Mouse (Mus musculus) frontal cortex, adult (tissue): Measurements from ENCODE around the gene Atxn7l2.
"Not testable (repeated sequence)": the region's sequence is repeated elsewhere in the genome, so short reads cannot be mapped to it uniquely, and the experiment has no call there.

Experiments
- ATAC-seq: cut with Nextera tagmentation; 2 replicates; pipeline ENCODE4 v1.9.2; 2017; ENCODE audit warnings: mild to moderate bottlenecking, moderate library complexity, mixed read lengths; ENCODE audit not compliant: low TSS enrichment

Gene Atxn7l2

DNA sequence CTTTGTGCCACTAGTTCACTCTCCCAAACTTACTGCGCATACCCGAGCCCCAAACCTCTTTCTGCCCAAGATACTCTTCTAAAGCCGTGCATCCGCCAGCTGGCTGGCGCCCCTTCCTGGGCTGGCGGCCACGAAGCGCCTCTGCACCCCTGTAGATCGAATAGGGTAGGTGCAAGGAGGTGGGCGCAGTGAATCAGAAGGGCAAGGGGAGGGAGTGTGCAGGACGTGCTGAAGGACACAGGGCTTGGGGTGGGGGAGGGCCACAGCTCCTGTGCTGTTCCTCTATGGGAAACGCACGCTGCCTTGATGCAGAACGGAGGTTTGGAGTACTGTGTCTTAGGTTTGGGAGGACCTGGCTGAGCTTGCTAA, at the start of gene Atxn7l2:
Gene Atxn7l2 (minus strand): TSS at position 164 of the 369 bp plus-strand sequence.
- peak; percentile 64 for ATAC-seq

DNA sequence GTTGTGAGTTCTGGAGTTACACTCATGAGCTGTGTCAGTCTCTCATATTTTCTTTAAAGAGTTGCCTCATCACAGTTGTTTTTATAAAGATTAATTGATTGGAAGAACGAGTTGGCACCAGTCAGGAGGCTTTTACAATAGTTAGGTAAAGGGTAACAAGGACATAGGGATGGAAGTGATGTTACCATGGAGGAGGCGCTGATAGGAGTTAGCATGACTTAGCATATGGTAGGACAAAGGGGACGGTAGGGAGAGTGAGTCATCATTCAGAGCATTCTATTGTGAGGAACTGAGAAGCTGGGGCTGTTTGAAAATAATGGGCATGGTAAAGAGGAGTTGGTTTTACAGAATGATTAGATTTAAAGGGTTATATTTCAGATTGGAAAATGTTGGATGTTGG, 48.6 kb upstream of the Atxn7l2 start:
- no peak for ATAC-seq

DNA sequence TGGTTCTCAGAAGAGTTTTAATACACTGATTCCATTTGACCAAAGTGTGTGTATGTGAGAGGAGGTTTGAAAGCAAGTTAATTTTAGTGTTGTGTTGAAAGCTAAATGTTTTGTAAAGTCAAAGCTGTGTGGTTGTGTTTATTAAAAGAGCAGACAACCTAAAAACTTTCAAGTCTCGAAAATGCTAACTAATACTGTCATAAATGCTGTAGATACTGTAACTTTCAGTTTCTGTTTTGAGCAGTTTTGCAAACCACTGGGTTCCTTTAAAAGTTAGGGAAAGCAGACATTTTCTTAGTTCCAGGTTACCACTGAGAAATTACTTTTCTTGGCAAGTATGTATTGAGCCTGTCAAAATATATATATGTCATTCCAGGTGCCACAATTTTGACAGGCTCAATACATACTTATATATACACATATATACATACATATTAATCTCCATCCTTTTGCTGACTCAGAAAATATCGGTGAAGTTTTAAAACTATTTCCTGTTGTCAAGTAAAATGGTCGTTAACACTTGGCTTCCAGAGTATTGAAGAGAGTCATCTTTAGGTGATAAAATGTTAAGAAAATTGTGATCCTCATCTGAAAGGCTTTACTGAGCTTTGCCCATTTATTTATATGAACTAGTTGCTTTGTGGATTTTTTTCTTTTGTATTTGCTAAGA, 47.2 kb upstream of the Atxn7l2 start:
- no peak for ATAC-seq

DNA sequence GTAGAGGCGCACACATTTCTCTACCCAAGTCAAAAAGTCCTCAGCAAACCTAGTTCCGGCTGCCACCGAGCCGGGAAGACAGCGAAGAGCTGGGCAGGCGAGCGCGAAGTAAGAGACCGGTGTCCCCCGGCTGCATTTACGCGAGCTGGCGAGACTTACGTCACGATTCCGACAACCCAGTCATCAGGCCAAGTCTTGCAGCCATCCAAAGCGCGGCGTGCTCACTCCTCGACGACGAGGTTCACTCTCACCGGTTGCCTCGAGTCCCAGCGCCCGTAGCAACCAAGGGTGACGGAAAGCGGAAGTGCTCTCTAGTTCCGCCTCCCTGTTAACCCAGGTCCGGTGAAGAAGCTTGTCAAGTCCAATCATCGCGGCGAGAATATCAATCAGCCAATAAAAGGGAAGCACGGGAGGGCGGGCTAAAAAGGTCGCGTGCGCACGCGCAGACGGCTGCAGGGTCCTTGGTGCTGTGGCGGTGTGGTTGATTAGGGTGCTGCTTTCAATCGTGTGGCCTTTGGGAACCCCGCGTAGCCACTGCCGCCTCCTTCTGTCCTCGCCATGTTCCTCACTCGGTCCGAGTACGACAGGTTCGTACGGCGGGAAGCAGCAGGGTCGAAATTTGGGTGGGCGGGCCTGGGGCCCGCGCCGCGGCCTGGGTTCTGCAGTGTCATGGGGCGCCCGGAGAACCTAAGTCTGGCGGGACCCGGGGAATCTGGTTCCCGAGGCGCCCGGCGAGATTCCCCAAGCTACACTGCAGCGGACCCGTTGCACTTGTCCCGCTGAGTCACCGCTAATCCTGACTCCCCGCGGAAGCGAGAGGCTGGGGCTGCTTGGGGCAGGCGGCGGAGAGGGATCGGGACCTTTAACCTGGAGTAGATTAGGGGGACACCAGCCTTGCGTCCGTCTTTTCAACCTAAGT, 46.2 kb upstream of the Atxn7l2 start, which contains the start of gene Psma5:
Gene Psma5 (plus strand): TSS at position 208 of the 919 bp plus-strand sequence.
- peak; percentile 100 for ATAC-seq

DNA sequence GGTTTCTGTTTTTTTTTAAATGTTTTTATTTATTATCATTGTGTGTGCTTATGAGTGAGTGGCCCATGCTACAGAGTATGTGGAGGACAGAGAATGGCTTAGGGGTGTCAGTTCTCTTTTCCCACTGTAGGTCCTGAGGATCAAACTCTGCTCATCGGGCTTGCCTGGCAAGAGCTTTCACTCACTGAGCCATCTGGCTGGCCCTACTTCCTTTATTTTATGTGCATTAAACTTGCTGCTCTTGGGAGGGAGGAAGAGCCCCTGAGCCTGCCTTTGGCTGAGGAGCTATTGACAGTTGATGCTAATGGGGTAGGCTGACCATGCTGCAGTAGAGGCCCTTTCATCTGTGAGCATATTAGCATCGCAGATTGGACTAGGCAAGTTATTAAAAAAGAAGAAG, 36.1 kb upstream of the Atxn7l2 start:
- ATAC-seq, result no peak

DNA sequence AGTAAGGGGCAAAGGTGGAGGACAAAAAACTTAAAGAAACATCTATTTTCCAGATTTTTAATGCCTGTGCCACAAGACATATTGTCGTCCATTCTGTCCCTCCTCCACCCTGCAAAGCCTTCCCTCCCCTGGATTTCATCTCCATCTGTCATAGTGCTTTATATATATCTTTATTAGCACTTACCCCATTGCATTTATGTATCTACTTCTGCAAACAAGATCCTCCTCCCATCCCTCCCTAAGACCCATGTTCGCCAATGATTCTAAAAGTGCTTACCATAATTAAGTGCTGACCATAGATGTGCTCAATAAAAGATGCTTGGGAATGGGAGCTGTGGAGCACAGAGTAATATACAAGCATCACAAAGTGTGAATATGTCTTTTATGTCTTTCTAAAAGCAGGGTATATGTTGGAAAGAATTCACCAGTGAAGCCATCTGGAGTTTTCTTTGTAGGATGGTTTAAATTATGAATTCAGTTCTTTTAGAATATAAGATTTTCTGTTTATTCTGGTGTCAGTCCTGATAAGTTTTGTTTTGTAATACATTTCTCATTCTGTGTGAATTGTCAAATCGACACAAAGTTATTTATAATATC, 30.6 kb upstream of the Atxn7l2 start:
- peak; percentile 81 for ATAC-seq

DNA sequence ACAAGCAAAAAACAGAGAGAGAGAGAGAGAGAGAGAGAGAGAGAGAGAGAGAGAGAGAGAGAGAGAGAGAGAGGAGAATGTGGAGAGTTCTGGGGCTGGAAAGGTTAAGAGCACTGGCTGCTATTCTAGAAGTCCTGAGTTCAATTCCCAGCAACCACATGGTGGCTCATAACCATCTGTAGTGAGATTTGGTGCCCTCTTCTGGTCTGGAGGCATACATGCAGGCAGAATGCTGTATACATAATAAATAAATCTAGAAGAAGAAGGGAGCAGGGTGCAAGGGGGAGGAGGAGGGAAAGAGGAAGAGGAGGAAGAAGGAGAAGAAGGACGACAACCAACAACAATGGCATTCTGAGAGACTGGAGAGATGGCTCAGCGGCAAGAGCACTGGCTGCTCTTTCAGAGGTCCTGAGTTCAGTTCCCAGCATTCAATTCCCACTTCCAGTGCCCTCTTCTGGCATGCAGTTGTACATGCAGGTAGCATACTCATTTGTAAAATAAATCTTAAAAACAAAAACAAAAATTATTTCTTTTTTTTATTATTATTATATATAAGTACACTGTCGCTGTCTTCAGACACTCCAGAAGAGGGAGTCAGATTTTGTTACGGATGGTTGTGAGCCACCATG, 26.9 kb upstream of the Atxn7l2 start:
- ATAC-seq, result not testable (repeated sequence)

DNA sequence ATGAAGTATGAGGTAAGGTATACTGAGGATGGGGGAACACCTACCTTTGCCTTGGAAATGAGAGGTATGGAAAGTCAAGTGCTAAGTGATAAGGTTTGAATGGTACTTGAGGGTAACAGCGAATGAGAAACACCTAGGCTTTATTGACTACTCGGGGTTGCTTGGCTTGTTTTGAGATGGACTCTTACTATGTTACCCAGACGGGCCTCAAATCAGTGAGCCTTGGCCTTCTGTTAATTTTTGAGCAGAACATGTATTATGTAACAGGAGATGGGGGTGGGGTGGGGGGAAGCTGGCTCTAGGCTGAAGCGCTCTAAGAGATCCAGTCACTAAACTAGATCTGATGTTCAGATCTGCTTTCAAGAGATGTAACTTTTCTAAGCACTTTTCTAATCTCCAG, 20.9 kb upstream of the Atxn7l2 start:
- ATAC-seq, result no peak

DNA sequence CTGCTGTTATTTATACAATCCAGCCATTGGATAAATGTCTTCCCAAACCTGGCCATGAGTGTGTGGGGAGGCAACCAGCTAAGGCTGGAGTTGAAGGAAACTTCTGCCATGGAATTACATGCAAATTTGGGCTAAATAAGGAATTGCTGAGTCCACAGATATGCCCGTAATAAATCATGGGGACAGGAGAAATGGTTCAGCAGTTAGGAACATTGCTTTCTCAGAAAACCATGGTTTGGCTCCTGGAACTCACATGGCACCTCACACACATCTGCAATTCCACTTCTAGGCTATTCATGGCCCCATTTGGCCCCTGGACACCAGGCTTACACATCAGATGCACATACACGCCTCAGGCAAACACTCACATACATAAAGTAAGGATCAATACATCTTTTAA, 16.8 kb upstream of the Atxn7l2 start:
- no peak for ATAC-seq

DNA sequence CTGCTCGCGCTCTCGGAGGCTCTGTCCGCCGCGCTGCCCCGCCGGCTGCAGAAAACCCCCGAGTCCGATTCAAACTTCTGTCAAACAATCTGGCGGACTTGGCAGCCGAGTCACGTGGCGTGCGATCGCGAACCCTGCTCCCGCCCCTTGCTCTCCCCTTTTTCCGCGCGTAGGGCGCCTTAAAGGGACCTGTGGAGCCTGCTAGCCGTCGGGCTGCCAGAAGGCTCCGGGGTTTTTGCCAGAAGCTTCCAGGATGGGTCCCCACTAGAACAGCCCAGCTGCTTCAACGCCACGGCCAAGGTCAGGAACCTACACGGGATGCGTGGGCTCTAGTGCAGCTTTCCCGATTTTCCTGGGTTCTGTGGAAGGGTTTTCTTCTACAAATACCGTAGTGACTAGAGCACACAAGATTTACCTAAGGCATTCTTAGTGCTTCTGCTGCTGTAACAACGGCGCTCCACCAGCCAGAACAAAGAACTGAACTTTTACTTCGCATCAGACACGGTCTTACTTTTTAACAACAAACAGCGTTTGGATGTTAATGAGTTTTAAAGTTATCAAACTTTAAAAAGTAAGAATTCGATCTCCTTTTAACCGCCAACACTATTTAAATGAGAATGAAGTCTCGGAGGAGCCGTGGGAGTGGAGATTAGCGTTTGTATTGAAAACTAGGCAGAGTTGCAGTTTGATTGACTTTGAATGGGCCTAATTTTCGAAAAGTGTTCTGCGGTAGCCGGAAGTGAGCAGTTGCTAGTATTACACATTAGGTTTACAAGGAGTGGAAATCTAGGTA, 16.0 kb upstream of the Atxn7l2 start, which contains the start of gene Sypl2:
Gene Sypl2 (minus strand): TSS at position 91 of the 793 bp plus-strand sequence.
- peak; percentile 32; the same call in 1 of the 2 replicates for ATAC-seq

DNA sequence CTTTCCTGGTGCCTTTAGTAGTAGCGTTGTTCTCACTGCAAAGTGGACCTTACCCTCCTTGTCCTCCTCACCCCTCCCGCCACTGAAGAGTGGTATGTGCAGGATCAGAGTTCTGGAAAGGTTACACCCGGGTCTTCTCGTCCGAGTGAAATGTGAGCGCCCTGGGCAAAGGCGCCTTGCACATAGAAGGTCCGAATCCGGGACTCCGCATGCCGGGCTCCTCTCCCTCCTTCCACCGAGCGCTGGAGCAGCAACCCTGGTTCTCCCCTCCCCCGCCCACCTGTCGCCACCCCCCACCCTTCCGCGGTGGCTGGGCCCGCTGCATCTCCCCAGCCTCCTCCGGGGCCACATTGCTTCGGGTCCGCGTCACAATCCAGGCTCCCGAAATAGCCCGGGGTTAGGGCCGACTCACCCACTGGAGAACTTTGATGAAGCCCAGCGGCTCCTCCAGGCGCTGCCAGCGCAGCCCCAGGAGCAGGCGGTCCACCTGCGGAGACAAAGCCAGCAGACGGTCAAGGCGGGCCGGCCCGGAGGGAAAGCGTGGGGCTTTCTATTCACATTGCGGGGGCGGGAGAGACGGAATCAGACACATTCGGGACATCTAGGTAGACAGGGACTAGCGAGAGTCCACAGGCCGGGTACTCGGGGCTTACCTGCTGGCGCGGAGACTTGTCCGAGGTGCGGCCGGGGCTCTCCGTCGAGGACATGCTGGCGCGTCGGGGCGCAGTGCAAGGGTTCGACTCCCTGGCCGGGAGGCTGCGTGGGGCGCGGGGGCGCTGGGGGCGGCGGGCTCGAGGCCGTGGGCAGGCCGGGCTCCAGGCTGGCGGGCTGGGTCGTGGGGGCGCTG, 15.2 kb upstream of the Atxn7l2 start:
- peak; percentile 45 for ATAC-seq

DNA sequence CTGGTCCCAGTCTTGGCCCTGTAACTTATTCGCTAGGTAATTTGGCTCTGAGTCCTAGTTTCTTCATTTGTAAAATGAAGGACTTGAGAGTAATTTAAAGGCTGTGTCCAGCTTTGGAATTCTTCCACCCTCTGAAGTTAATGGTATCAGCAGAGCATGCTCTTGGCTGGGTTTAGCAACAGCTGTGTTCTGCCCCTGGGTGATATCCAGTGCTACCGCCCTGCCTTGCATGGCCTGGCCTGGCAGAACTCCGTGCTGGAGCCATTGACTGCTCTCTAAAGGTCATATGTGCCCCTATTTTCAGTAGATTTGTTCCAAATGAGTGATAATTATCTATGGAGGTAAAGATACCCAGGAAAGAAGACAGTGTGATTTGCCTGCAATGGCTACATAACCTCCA, 9.9 kb upstream of the Atxn7l2 start:
- no peak for ATAC-seq

DNA sequence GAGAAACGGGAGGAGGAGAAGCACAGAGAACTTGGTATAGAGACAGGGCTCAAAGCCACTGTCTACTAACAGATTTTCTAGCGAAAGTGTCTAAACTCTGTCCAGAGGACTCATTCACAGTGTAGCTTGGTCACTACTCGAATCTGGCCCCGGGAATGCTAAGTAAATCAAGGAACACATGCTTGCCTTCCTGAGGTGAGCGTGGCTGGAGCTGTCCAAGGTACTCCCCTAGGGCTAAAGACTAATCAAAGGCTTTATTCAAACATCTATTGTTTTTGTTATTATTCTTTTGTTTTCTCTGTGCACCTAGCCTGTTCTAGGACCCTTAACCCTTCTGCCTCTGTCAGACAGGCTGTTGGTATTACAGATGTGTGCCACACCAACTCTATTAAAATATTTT, 4.0 kb upstream of the Atxn7l2 start:
- no peak for ATAC-seq

DNA sequence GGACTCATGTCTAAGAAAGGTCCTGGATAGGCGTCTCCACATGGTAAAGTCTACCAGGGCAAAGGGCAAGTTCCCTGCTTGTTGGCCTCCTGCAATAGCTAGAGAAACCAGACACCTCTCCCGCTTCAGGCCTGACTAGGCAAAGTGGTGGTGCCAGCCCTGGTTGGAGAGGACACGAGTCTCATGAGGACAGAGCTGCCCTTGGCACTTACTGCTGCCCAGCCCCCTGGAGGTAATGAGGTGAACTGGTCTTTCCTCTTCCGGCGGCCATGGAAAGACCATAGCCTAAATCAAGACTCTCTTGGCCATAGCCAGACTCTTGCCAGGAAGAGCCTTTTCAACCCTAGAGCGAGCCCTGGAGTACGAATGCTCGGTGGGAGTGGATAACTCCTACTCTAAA, 1.7 kb upstream of the Atxn7l2 start:
- ATAC-seq, result no peak

DNA sequence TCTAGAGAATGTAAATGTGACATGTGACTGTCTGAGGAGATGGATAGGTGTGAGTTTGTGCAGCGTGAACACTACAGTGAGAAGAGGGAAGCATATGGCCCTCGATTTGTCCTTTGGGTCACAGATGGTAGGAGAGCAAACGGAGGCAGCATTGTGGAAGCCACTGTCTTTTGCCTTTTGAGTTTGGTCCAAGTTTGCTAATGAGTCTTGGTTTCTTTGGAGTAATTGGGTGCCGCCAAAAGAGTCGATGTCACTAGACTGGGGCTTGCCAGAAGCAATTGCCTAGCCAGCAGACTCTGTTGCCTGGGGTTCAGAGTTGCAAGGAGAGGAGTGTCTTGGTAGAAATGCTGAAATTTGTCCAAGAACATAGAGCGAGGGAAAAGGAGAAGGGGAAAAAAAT, 1.1 kb upstream of the Atxn7l2 start:
- ATAC-seq, result no peak

DNA sequence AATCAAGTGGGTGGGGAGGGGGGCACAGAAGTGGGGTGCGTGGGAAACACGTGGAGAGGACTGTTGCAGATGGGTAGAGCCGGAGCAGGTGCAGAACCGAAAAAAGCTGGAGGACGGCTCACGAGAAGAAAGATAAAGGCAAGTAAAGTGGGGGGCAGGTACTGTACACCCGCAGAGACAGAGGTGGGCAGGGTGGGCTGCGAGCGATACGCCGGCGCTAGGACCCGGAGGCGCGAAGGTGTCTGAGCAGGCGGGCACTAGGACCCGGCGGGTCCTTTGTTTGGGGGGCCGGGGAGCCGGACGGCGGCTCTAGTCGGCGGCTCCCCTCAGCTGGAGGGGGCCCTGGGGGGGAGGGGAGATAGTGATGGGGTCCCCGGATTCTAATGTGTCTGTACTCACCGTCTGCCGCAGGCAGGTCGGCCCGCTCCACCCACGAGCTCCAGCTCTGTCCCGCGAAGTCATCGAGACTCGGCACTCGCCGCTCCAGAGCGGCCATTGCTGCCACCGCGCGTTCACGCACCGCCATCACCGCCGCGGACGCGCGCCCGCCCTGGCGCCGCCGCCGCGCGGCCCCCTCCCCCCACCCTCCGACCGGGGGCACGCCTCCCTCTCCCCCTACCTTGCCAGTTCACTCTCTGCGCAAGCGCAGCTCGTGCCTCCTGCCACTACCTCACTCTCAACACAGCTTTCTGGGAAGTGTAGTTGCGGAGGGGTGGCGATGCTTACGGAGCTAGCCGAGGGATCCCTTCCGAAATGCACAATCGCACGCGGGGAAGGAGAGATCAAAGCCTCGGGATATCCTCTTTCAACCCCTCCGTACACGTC, 576 bp downstream of the Atxn7l2 start:
- peak; percentile 80 for ATAC-seq

DNA sequence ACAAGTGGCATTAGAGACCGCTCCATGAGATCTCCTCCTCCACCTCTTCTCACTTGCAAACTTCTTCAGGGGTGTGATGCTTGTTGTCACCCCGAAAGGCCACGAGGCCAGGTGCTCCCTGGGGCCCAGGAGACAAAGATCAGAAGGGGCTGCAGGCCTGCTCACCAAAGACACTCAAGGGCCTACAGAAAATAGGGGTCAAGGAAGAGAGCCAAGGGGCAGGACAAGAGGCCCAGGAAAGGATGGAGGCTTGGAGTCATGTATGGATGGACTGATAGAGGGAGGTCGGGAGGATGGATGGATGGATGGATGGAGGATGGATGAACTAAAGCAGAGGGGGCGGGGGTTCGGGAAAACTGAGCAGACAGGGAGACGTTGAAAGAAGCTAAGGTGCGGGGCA, 1.2 kb downstream of the Atxn7l2 start:
- ATAC-seq, result no peak

DNA sequence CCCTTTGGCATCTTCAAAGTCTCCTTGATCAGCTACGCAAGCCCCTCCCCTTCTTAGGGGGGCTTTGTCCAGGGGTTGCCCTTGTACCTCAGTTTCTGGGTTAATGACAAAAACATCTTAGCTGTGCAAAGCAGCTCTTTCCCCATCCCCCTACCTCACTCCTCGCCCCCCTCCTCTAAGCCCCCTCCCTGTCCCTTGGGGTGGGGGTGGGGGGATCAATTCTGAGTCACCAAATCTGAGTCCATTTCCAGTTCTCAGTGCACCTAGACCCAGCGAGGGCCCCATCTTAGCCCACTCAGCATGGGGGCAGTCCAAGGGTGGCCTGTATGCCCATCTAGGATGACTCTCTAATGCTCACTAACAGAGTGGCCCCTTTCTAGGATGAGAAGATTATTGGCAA, 1.7 kb downstream of the Atxn7l2 start:
- no peak for ATAC-seq

DNA sequence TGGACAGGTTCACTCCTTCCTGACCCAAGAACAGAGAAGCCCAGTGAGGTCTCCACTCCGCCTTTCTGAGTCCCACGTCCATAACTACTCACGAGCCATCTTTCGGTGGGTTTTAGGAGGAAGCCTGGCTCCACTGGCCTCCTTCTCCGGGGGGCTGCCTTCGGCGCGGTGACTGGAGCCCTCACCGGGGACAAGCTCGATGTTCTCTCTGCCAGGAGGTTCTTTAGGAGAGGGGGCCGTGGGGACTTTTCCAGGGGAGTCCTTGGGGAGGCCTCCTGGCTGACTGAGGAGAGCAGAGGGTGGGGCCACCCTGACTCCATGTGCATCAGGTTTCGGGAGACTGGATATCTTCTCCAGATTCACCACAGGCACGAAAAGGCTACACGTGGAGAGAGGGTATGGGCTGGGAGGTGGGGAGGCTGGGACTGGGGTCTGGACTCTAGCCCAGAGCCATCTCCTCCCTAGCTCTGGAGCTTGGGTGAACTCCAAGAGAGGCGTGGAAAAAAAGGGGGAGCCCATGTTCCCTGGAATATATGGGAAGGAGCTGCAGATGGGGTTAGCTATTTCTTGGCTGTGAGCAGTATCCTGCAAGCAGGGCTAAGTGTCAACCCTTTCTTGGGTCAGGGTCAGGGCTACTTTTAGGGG, 3.9 kb downstream of the Atxn7l2 start:
- ATAC-seq, result no peak
